Mouse (Mus musculus): ENCODE data around the gene Sparcl1.

- TF ChIP-seq POLR2A (IDR thresholded peaks at IDR 0.05; ENCODE audit: borderline replicate concordance, insufficient read depth, low read length) (no peak), CTCF (IDR thresholded peaks at IDR 0.05; ENCODE audit: borderline replicate concordance, insufficient read depth, low read depth, low read length) (no peak)
Measured at GRCm38 (mm10) chr5:104104111-104104510, 9.4 kb downstream of the Sparcl1 start.

Measured in cerebellum, adult 2 months (tissue).